In the genomic region with DNA sequence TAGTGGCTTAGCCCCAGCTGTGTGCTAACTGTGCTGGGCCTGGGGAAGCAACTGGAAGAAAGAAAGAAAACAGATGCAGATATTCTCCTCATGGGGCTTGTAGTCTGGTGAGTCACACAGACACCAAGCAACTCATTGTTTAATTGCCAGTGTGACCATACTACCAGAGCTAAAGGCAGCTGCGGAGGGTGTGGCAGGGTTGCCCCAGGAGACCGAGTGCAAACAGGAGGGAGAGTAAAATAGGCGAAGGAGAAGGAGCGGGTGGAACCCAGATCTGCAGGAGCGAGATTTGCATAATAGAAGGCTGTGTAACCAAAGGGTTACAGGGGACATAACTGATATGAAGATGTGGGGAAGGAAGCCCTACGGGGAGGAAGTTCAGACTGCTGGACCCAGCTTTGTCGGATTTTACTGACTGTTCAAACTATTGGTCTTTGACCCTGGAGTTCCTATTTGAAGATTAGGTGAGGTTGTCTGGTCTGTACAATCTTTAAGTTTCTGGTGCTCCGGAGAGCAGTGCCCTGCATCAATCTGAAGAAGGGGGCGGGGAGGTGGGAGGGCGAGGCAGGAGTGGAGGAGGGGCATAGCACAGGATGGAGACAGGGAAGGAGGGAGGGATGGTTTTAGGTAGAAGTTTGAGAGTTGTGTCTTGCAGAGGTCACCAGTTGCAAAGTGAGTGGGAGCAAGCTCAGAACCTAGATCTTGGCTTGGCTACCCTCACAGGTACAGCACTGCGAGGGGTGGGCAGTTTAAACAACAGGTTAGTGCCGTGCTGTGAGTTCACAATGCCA, we compare ENCODE assay signal across 10 mouse cellular contexts. TPM values are rescaled to one million over a fixed set of nuclear protein-coding genes. Genes with fewer than 3 reads are reported as not detected.
DNase-seq lines count a peak whose midpoint lies in the region; ATAC-seq lines count a peak whose summit lies in the region.
"Had no signal": no experiment of that assay in that cellular context is flagged by ENCODE, and none has a peak within 500 bp of the region (broad histone marks: within the 10 kb centered on the region; RNA-seq: fewer than 3 reads in every experiment).

No protein-coding gene starts in this region.

- no peaks in the 10 kb centered on the region for H3K9me3 ChIP-seq in neural tube, embryonic 12.5 days
- no peaks in the 10 kb centered on the region for H3K9me3 ChIP-seq in neural tube, embryonic 15.5 days (replicated peaks)
- no peaks in the 10 kb centered on the region for H3K9me3 ChIP-seq in heart, embryonic 13.5 days
- no peaks in the 10 kb centered on the region for H3K9me3 ChIP-seq in stomach, embryonic 15.5 days

- no peak overlapping the region for H3K9ac ChIP-seq in neural tube, embryonic 12.5 days
- no peak overlapping the region for H3K9ac ChIP-seq in neural tube, embryonic 15.5 days (replicated peaks)
- H3K9ac ChIP-seq in heart, embryonic 13.5 days = no peak overlapping the region
- no peak overlapping the region for H3K9ac ChIP-seq in stomach, embryonic 15.5 days

- DNase-seq in embryo, embryonic 10 days (ENCODE audit: low spot score) = peak; percentile 34
- no peak for DNase-seq in embryo, embryonic 9.5 days (ENCODE audit: extremely low spot score)
- DNase-seq in cerebellum, postnatal 4 days (ENCODE audit: low spot score in 2 of 2) = no peak
- no peak for DNase-seq in layer of hippocampus, postnatal 10 days (ENCODE audit: low spot score in 2 of 2)
- DNase-seq: B cell, adult 2 months; layer of hippocampus, postnatal 36 days had no signal

- ATAC-seq in neural tube, embryonic 12.5 days (ENCODE audit: low FRiP score, low read depth) = peak; percentile 29; the same call in 1 of the 2 replicates
- no peak for ATAC-seq in neural tube, embryonic 15.5 days (ENCODE audit: low FRiP score)
- ATAC-seq in heart, embryonic 13.5 days (ENCODE audit: extremely low read depth, insufficient number of reproducible peaks, low FRiP score, low TSS enrichment) = no peak
- ATAC-seq in stomach, embryonic 15.5 days (ENCODE audit: insufficient read depth, low FRiP score, low read depth) = peak; percentile 84

- peak overlapping the region; percentile 28 for H3K4me2 ChIP-seq in neural tube, embryonic 12.5 days (replicated peaks)
- no peak overlapping the region for H3K4me2 ChIP-seq in neural tube, embryonic 15.5 days
- peak overlapping the region; percentile 14; the same call in 1 of the 2 replicates for H3K4me2 ChIP-seq in heart, embryonic 13.5 days
- H3K4me2 ChIP-seq in stomach, embryonic 15.5 days = peak overlapping the region; percentile 35

- WGBS in neural tube, embryonic 12.5 days = 6% methylated on average over 12 of the region's 12 CpGs
- WGBS in neural tube, embryonic 15.5 days = 8% methylated on average over 12 of the region's 12 CpGs
- 17% methylated on average over 12 of the region's 12 CpGs for WGBS in heart, embryonic 13.5 days
- 11% methylated on average over 12 of the region's 12 CpGs for WGBS in stomach, embryonic 15.5 days

- H3K36me3 ChIP-seq in neural tube, embryonic 12.5 days = no peaks in the 10 kb centered on the region
- H3K36me3 ChIP-seq in neural tube, embryonic 15.5 days = no peaks in the 10 kb centered on the region
- H3K36me3 ChIP-seq in heart, embryonic 13.5 days = no peaks in the 10 kb centered on the region
- no peaks in the 10 kb centered on the region for H3K36me3 ChIP-seq in stomach, embryonic 15.5 days

- peaks cover 7% of the 10 kb centered on the region for H3K4me1 ChIP-seq in neural tube, embryonic 12.5 days
- H3K4me1 ChIP-seq in neural tube, embryonic 15.5 days = peaks cover 26% of the 10 kb centered on the region
- peaks cover 11% of the 10 kb centered on the region for H3K4me1 ChIP-seq in heart, embryonic 13.5 days
- peaks cover 6% of the 10 kb centered on the region; the same call in 1 of the 2 replicates for H3K4me1 ChIP-seq in stomach, embryonic 15.5 days

- H3K27me3 ChIP-seq in neural tube, embryonic 12.5 days (replicated peaks) = no peaks in the 10 kb centered on the region; the same call in 1 of the 2 replicates
- peaks cover 5% of the 10 kb centered on the region; the same call in 1 of the 2 replicates for H3K27me3 ChIP-seq in neural tube, embryonic 15.5 days (replicated peaks)
- peaks cover 15% of the 10 kb centered on the region for H3K27me3 ChIP-seq in heart, embryonic 13.5 days (replicated peaks)
- H3K27me3 ChIP-seq in stomach, embryonic 15.5 days (replicated peaks) = no peaks in the 10 kb centered on the region

- no peak overlapping the region for H3K4me3 ChIP-seq in neural tube, embryonic 12.5 days
- no peak overlapping the region for H3K4me3 ChIP-seq in neural tube, embryonic 15.5 days (replicated peaks)
- H3K4me3 ChIP-seq in heart, embryonic 13.5 days = no peak overlapping the region
- H3K4me3 ChIP-seq in stomach, embryonic 15.5 days (replicated peaks) = no peak overlapping the region

- H3K27ac ChIP-seq in neural tube, embryonic 12.5 days = no peak overlapping the region
- no peak overlapping the region for H3K27ac ChIP-seq in neural tube, embryonic 15.5 days (replicated peaks)
- H3K27ac ChIP-seq in heart, embryonic 13.5 days (replicated peaks) = no peak overlapping the region
- H3K27ac ChIP-seq in stomach, embryonic 15.5 days = peak overlapping the region; percentile 78

RNA-seq across cellular contexts. Expression of gene Tmem220, which starts 7.0 kb away (rescaled TPM):
- polyA plus RNA-seq in neural tube, embryonic 12.5 days (2016; fragmentation: Nextera tagmentation; extraction: Ambion mirVana) = 0.61 and 1.1 TPM in 2 replicates
- polyA plus RNA-seq in neural tube, embryonic 15.5 days (2015; fragmentation: Nextera tagmentation; extraction: Ambion mirVana) = 0.51 and 0.59 TPM in 2 replicates
- 1.5 and 2.7 TPM in 2 replicates for polyA plus RNA-seq in heart, embryonic 13.5 days (2015; fragmentation: Nextera tagmentation; extraction: Ambion mirVana)
- 1.7 and 2.5 TPM in 2 replicates for polyA plus RNA-seq in stomach, embryonic 15.5 days (2015; fragmentation: Nextera tagmentation; extraction: Ambion mirVana)
- total RNA-seq in layer of hippocampus, postnatal 10 days (2021) = 1 to 10 TPM in 1 of 2 experiments, under 1 TPM in 1; 0.27 to 1.1 TPM

RNA-seq across cellular contexts. Expression of gene Adprm, which starts 34.4 kb away (rescaled TPM):
- 34.1 and 36.1 TPM in 2 replicates for polyA plus RNA-seq in neural tube, embryonic 12.5 days (2016; fragmentation: Nextera tagmentation; extraction: Ambion mirVana)
- 31.5 and 31.7 TPM in 2 replicates for polyA plus RNA-seq in neural tube, embryonic 15.5 days (2015; fragmentation: Nextera tagmentation; extraction: Ambion mirVana)
- polyA plus RNA-seq in heart, embryonic 13.5 days (2015; fragmentation: Nextera tagmentation; extraction: Ambion mirVana) = 16.0 and 19.4 TPM in 2 replicates
- 24.0 and 28.1 TPM in 2 replicates for polyA plus RNA-seq in stomach, embryonic 15.5 days (2015; fragmentation: Nextera tagmentation; extraction: Ambion mirVana)
- 10 to 100 TPM; 20.7 to 24.1 TPM for total RNA-seq in layer of hippocampus, postnatal 10 days (2021)

RNA-seq across cellular contexts. Expression of gene Sco1, which starts 34.5 kb away (rescaled TPM):
- 14.9 and 16.8 TPM in 2 replicates for polyA plus RNA-seq in neural tube, embryonic 12.5 days (2016; fragmentation: Nextera tagmentation; extraction: Ambion mirVana)
- 12.3 and 12.7 TPM in 2 replicates for polyA plus RNA-seq in neural tube, embryonic 15.5 days (2015; fragmentation: Nextera tagmentation; extraction: Ambion mirVana)
- polyA plus RNA-seq in heart, embryonic 13.5 days (2015; fragmentation: Nextera tagmentation; extraction: Ambion mirVana) = 18.8 and 21.5 TPM in 2 replicates
- polyA plus RNA-seq in stomach, embryonic 15.5 days (2015; fragmentation: Nextera tagmentation; extraction: Ambion mirVana) = 17.6 and 18.7 TPM in 2 replicates
- 10 to 100 TPM in 1 of 2 experiments, 1 to 10 TPM in 1; 9.4 to 10.9 TPM for total RNA-seq in layer of hippocampus, postnatal 10 days (2021)

Comparison
In these comparisons a context has a peak if more than half of its experiments do, and no peak if none do; other contexts are left out.
1. ATAC-seq: peak in neural tube, embryonic 12.5 days (single experiment) and stomach, embryonic 15.5 days (single experiment); none in neural tube, embryonic 15.5 days (single experiment) and heart, embryonic 13.5 days (single experiment).